Mouse (Mus musculus) monocyte, adult 59 days (primary cell): ENCODE data around the gene Gm8362. TPM values are rescaled to one million over a fixed set of nuclear protein-coding genes. Genes with fewer than 3 reads are reported as not detected.

Source experiments
- total RNA-seq, 2 experiments: library from RNA; stranded (reverse); gene quantifications; one replicate each; pipeline ENCODE4 v1.2.4; 2023

Gene Gm8362
- not detected for total RNA-seq

GRCm38 (mm10) chr14:6774311-6774710 is at the start of gene Gm8362:
Gm8362 (minus strand) TSS chr14:6774411.

GRCm38 (mm10) chr14:6742232-6742631 is 32.0 kb downstream of the Gm8362 start, which contains the start of gene Gm3636:
Gm3636 (minus strand) TSS chr14:6742332.

GRCm38 (mm10) chr14:6720151-6720550 is 54.1 kb downstream of the Gm8362 start, which contains the start of gene Gm8050:
Gm8050 (minus strand) TSS chr14:6720251.

Other genes with a start within 250 kb of the Gm8362 start
- not detected for gene Gm8356, start 237.1 kb downstream of the Gm8362 start, total RNA-seq
- not detected for gene Gm3629, start 183.8 kb downstream of the Gm8362 start, total RNA-seq
- not detected for gene Gm3460, start 152.0 kb downstream of the Gm8362 start, total RNA-seq
- not detected for gene Gm10251, start 90.2 kb downstream of the Gm8362 start, total RNA-seq
- not detected for gene Gm8050, start 54.2 kb downstream of the Gm8362 start, total RNA-seq
- gene Gm3636, start 32.1 kb downstream of the Gm8362 start, total RNA-seq: not detected
- gene Gm3642, start 65.9 kb upstream of the Gm8362 start, total RNA-seq: not detected
- gene Gm3667, start 115.6 kb upstream of the Gm8362 start, total RNA-seq: not detected
- gene Gm6356, start 199.4 kb upstream of the Gm8362 start, total RNA-seq: not detected